Mouse (Mus musculus) layer of hippocampus, adult 9-11 months (tissue): ENCODE measurements at regions not wholly inside any gene's neighbourhood (a gene's known extent, or its start where the extent isn't known, plus 50 kb on each side); places are given as distances from the start of the nearest gene placed in this dataset.

Experiments used
- DNase-seq: peaks from one replicate; pipeline ENCODE4 v3.0.0; 2022

GRCm38 (mm10) chr13:107758327-107759095, 285.7 kb upstream of the Smim15 start:
- DNase-seq: no peak

DNA sequence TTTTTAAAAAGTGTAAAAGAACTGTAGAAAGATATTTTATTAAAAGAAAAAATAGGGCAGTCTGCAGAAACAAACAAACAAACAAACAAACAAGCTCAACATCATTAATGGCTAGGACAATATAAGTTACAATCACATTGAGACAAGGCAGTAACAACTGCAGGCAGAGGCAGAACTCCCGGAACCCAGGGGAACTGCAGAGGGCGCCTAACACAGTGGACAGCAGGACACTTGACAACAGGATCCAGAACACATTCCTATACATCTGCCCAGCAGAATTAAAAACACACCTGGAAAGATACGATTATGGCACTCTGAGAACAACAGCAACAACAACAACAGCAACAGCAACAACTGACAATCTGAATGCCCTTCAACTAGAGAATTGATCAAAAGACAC, 291.5 kb upstream of the Smim15 start:
- no peak for DNase-seq

- no peak for DNase-seq
These were observed 300.6 kb upstream of the Smim15 start for GRCm38 (mm10) chr13:107743464-107744218.

DNA sequence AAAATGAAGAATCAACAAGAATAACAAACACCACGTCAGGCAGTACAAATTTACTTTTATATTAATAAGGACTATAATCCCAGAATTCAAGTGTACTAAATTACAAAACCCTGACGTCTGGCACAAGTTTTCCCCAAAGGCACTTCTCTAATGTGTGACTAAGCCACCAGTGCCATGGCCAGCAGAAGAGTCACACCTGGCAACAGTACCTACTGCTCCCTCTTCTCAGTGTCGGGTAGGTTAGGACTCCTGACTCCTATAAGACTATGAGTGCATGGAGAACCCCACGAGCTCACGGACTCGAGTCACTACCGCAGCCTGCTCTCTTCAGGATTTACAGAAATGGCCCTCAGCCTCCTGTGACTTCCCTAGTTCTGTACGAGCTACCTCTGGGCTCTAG, 307.7 kb upstream of the Smim15 start:
- no peak for DNase-seq

- DNase-seq: no peak
These were observed 309.9 kb upstream of the Smim15 start for GRCm38 (mm10) chr13:107734161-107734905.

DNA sequence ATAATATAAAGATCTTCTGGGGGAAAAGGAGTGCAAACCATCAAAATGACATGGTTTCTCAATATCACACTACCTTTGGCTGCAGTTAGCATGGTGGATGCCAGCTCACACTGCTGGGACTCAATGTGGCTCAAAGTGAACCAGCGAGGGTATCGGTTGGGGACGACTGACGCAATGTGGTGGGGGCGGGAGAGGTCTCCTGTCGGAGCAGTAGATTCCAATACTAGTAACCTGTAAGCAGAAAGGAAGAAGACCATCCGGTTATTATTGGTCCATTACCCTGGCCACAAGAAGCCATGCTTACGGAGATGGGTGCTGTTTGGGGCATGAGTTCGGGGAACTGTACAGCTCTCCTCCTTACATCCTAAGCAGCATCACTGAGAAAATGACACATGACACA, 313.3 kb upstream of the Smim15 start:
- DNase-seq: no peak

GRCm38 (mm10) chr13:107726491-107726890, 317.8 kb upstream of the Smim15 start:
- no peak for DNase-seq

DNA sequence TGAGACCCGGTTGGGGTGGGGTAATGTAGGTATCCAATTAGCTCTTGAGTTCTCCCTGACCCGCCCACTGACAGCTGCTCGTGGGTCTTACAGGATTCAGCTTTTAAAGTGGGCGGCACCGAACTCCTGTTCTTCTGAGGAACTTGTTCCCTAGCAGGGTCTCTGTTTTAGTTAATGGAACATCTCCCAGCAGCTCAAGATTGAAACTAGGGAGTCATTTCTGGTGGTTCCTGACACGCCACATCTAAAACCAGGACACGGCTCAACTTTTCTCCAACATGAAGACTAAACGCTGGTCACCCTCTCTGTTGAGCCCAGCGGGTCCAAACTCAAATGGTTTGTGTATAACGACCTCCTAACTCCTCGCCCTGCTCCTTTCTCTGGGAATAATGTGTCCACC, 322.3 kb upstream of the Smim15 start:
- no peak for DNase-seq

- DNase-seq: no peak
These were observed 323.2 kb upstream of the Smim15 start for GRCm38 (mm10) chr13:107720874-107721574.

DNA sequence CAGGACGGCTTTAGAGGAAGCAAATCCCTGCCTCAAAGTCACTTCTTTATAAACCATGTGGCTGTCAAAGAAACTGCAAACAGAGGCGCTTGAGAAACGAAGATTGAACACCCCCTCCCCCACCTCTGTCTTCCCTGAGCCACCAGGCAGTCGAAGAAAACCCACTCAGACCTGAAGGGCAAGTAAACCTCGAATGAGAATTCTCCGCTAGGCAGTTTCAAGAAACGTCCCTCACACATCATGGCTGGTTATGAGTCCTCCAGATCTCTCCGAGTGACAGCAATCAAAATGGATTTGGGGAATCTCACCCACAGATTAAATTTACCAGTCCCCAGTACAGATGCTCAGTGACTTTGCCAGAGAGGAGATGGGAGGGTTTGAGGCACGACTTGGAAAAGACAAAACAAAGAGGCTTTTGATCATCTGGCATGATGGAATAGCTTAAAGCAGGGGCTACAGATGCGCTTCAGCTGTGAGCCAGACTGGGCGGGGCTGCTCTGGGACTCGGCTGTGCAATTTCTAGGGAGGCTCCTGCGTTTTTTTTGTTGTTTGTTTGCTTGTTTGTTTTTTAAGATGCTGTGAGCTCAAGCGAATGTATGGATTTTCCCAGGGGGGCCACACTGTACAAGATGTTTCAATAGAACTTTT, 325.1 kb upstream of the Smim15 start:
- no peak for DNase-seq

DNA sequence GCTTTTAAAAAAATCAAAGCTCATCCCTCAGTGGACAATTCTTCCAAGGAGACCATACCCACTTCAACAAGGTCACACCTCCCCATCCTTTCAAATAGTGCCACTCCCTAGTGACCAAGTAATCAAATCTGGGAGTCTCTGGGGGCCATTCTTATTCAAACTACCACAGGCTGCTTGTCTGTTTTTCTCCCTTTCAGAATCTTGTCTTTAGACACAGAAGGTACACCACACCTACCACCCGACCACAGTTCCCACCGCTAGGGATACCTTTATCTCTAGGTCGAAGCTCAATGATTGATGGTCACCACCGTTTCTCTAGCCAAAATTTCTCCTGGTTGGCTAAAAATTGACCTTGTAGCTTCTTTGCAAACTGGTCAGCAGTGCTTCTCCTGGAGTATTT, 328.6 kb upstream of the Smim15 start:
- no peak for DNase-seq

DNA sequence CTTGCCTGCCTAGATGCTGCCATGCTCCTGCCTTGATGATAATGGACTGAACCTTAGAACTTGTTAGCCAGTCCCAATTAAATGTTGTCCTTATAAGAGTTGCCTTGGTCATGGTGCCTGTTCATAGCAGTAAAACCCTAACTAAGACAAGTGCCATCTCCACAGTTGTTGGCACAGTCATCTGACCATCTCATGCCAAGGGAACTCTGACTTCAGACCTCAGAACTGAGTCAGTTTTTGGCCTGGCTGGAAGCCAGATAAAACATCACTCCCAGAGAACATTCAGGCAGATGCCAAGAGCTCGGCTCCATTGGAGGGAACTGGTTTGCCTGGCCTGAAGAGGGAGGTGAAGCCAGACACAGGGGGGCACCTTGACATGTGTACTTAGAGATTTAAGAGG, 330.2 kb upstream of the Smim15 start:
- DNase-seq: no peak

- DNase-seq: no peak
These were observed 332.8 kb upstream of the Smim15 start for GRCm38 (mm10) chr13:107711341-107711994.

- DNase-seq: no peak
These were observed 333.9 kb upstream of the Smim15 start for GRCm38 (mm10) chr13:107710368-107710767.

DNA sequence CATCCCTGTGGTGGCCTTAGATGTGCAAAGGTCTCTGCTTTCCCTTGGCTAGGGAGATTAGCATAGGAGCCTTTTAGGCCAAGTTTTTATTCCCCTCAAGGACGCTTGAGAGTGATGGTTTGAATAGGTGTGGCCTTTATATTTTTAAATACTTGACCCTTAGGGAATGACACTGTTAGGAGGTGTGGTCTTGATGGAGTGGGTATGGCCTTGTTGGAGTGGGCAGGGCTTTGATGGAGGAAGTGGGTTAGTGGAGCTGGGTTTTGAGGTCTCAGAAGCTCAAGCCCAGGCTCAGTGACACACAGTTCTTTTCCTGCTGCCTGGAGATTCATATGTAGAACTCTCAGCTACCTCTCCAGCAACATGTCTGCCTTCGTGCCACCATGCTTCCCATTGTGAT, 334.4 kb upstream of the Smim15 start:
- DNase-seq: no peak

DNA sequence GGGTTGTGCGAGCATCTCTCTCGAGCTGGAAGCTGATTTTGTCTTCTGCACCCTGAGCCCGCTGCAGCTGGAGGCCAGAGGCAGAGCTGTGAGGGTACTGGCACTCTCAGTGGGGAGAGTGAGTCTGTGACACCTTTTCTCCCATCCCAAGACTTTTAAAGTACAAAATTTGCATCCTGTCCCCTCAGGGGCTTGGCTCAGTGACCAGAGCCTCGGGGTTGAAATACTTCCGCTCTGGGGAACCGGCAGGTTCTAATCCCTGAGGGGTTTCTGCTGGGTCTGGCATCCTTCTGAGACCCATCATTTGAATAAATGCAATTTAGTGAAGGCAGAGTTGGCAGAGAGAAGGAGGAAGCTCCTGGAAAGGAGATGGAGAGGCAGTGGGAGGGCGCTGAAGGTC, 340.5 kb upstream of the Smim15 start:
- DNase-seq: no peak

DNA sequence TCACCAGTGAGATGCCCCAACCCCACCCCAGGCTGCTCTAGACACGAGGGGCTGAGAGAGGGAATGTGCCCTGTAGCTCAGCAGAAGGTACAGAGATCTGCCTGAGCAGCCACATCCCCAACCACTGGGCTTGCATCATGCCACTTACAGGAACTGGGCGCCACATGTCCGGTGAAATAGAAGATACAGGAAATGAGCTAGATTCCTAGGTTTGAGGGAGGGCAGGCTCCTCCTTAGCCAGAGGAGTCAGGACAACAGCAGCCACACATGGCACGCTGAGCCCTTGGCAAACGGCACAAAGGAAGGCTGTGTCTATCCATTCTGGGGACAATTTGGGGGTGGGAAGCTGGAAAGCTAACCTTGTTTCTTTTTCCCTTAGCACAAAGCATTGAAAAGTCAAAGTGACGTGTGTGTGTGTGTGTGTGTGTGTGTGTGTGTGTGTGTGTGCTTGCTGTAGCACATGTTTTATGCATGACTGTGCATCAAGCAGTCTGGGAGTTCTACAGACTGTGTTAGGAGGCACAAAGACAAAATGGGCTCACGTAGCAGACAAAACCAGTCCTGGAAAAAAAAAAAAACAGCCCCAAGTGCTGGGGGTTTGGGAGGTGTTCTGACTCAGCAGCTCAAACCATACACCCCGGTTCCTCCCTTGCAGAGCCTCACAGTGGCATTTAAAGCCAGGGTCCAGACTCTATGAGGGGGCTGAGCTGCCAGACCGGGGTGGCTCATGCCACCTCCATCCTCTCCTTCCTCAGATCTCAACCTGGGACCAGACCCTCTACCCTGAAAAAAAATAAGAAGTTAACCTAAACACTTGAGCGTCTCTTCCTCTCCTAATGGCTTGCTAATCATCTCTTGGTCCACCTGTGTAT, 343.7 kb upstream of the Smim15 start:
- peak; percentile 46 for DNase-seq

DNA sequence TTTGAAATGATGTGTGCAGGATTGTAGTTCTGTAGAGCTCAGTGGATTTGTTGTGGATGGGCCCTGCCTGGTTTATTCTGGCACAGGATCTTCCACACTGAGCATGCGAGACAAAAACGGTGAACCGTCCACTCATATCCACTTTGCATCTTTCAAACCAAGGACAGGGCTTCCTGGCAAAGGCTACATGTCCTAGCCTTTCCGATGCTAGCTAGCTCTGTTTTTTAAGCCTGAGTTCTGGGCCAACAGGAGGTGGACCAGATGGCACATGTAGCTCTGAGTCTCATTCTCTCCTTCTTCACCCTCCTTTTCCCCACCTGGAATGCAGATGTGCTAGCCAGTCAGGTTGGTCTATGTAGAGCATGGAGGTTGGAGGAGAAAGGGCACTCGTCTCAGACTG, 345.0 kb upstream of the Smim15 start:
- DNase-seq: no peak

DNA sequence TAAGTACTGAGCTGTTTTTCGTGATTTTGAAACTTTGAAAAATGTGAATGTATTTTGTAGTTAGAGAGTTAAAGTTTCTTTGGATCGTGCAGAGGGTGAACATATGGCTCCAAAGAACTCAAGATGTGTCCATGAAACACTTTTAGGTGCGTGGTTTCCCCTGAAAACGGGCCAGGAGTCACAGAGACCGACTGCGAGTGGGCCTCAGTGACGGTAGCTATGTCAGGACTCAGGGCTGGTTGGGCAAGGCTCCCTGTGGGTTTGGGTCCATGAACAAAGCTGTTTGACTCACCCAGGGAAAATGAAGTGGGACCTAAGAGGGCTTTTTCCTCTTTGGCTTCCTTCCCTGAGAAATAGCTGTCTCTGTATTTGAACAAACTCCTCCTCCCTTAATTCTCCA, 345.9 kb upstream of the Smim15 start:
- peak; percentile 31 for DNase-seq

DNA sequence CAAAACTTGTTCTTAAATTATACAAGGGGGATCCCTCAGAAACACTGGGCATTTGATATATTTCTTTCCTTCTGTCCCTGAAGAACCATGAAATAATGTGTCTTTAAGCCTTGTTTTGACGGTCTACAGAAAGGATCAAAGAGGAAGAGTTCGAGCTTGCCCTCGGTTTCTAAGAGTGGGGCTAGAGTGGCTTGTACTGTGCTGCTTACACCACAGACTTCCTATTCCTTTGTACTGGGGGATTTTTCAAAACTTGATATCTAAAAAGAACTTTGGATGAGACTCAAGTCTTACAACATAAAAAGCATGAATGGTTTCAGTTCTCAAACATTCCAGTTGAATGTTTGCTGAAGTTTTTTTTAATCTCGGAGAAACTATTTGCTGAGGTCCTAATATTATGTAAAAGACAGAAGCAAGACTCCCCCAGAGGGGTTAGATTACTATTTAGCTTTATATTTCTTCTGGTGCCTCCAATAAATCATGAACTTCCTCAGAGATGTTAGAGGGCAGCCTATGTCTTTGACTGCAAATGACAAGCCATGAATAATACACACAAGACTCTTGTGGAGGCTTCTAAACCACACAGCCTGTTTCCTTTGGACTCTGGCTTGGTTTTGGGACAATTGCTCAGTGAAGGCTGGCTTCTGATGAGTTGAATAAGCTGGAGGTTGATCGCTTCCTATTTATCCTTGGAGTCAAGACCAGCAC, 352.0 kb upstream of the Smim15 start:
- no peak for DNase-seq
